Mouse (Mus musculus) intestine, embryonic 15.5 days (tissue): ENCODE results near the gene Plekhh2. TPM values are rescaled to one million over a fixed set of nuclear protein-coding genes. Genes with fewer than 3 reads are reported as not detected.

Source experiments
- ATAC-seq: fragments of 200-750 bp; cut with Nextera tagmentation; 2 replicates; pipeline ENCODE4 v1.8.0; 2017; ENCODE audit warnings: moderate TSS enrichment, moderate library complexity
- H3K27ac ChIP-seq: fragments of 300-500 bp; sonication (generic); 2 replicates; pipeline ENCODE4 v1.5.1; 2015; ENCODE audit warnings: mild to moderate bottlenecking, inconsistent platforms
- H3K27me3 ChIP-seq: fragments of 300-500 bp; sonication (generic); replicated peaks from 2 replicates; pipeline ENCODE4 v1.6.1; 2015; ENCODE audit warnings: inconsistent platforms
- H3K36me3 ChIP-seq: fragments of 300-500 bp; sonication (generic); 2 replicates; pipeline ENCODE4 v1.6.1; 2015; ENCODE audit warnings: inconsistent platforms
- H3K4me1 ChIP-seq: fragments of 300-500 bp; sonication (generic); replicated peaks from 2 replicates; pipeline ENCODE4 v1.6.1; 2015; ENCODE audit warnings: inconsistent platforms
- H3K4me2 ChIP-seq: fragments of 300-500 bp; sonication (generic); replicated peaks from 2 replicates; pipeline ENCODE4 v1.6.1; 2015; ENCODE audit warnings: mild to moderate bottlenecking, inconsistent platforms
- H3K4me3 ChIP-seq: fragments of 300-500 bp; sonication (generic); replicated peaks from 2 replicates; pipeline ENCODE4 v1.5.1; 2015; ENCODE audit warnings: inconsistent platforms
- H3K9ac ChIP-seq: fragments of 300-500 bp; sonication (generic); 2 replicates; pipeline ENCODE4 v1.6.1; 2015; ENCODE audit warnings: inconsistent platforms
- H3K9me3 ChIP-seq: fragments of 300-500 bp; sonication (generic); 2 replicates; pipeline ENCODE4 v1.6.1; 2016; ENCODE audit warnings: inconsistent platforms
- WGBS: fragments of 180-500 bp; shearing (Covaris S2); methylation state at CpG from one replicate; pipeline ENCODE4 v1.1.7; 2015; 5-methylcytosine and 5-hydroxymethylcytosine counted together
- polyA plus RNA-seq: library from polyadenylated mRNA; unstranded; fragments of >200 nt; fragmentation: Nextera tagmentation; extraction: Ambion mirVana; gene quantifications from 2 replicates; pipeline ENCODE4 v1.2.1, GENCODE M21; 2015

The Plekhh2 gene
- polyA plus RNA-seq, 1 experiment from 2014 or later, result 8.0 TPM

- Histone ChIP-seq H3K27ac (no peak overlapping the region), H3K4me2 (peak overlapping the region; percentile 15; the same call in 1 of the 2 replicates), H3K9ac (no peak overlapping the region), H3K4me3 (no peak overlapping the region), H3K4me1 (peaks cover 8% of the 10 kb centered on the region; the same call in 1 of the 2 replicates), H3K9me3 (no peaks in the 10 kb centered on the region), H3K27me3 (no peaks in the 10 kb centered on the region), H3K36me3 (no peaks in the 10 kb centered on the region)
- WGBS, result 27% methylated on average over 9 of the region's 9 CpGs
- peak; percentile 54 for ATAC-seq
Measured at GRCm38 (mm10) chr17:84603202-84603627, 91.5 kb downstream of the Plekhh2 start.

- Histone ChIP-seq H3K4me1 (peaks cover 8% of the 10 kb centered on the region; the same call in 1 of the 2 replicates), H3K9me3 (no peaks in the 10 kb centered on the region), H3K27me3 (no peaks in the 10 kb centered on the region), H3K4me3 (no peak overlapping the region), H3K4me2 (peak overlapping the region; percentile 15; the same call in 1 of the 2 replicates), H3K9ac (no peak overlapping the region), H3K27ac (no peak overlapping the region), H3K36me3 (no peaks in the 10 kb centered on the region)
- peak; percentile 64 for ATAC-seq
- WGBS, result 88% methylated on average over 10 of the region's 10 CpGs
Measured at GRCm38 (mm10) chr17:84603709-84604420, 92.2 kb downstream of the Plekhh2 start.

GRCm38 (mm10) chr17:84606976-84607375 lies 95.3 kb downstream of the Plekhh2 start:
- 56% methylated on average over 13 of the region's 13 CpGs for WGBS
- H3K9me3 ChIP-seq, result no peaks in the 10 kb centered on the region
- no peak overlapping the region for H3K27ac ChIP-seq
- no peaks in the 10 kb centered on the region for H3K36me3 ChIP-seq
- H3K9ac ChIP-seq, result no peak overlapping the region
- H3K27me3 ChIP-seq, result no peaks in the 10 kb centered on the region
- no peak overlapping the region for H3K4me3 ChIP-seq
- H3K4me2 ChIP-seq, result no peak overlapping the region
- no peak for ATAC-seq
- peaks cover 6% of the 10 kb centered on the region; the same call in 1 of the 2 replicates for H3K4me1 ChIP-seq

- Histone ChIP-seq H3K4me3 (no peak overlapping the region), H3K9me3 (no peaks in the 10 kb centered on the region), H3K4me1 (peaks cover 6% of the 10 kb centered on the region; the same call in 1 of the 2 replicates), H3K4me2 (no peak overlapping the region), H3K27ac (no peak overlapping the region), H3K36me3 (no peaks in the 10 kb centered on the region), H3K27me3 (no peaks in the 10 kb centered on the region), H3K9ac (no peak overlapping the region)
- 75% methylated on average over 5 of the region's 5 CpGs for WGBS
- ATAC-seq, result no peak
Measured at GRCm38 (mm10) chr17:84607617-84608016, 95.9 kb downstream of the Plekhh2 start.

DNA sequence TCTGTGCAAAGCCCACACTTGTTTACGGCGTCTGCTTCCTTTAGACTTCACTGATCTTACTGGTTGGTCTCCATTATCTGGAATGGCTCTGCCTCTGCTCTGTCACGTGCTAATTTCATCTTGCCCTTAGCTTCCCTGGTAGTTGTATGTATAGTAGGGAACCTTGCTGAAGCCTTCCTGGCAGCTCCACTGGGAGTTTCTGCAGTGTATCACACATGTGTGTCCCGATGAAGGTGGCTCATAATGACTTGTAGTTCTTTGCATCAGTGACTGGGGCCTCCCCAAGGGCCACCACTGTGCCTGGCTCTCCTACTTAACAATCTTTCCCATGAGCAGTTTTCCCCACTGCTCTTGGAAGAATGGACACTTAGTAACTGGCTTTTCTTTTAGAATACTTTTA lies 96.9 kb downstream of the Plekhh2 start:
- Histone ChIP-seq H3K27ac (no peak overlapping the region), H3K27me3 (no peaks in the 10 kb centered on the region), H3K4me3 (no peak overlapping the region), H3K9ac (no peak overlapping the region), H3K9me3 (no peaks in the 10 kb centered on the region), H3K4me1 (0 out of 2 replicates have a peak, but pooled peaks cover under 1% of the 10 kb centered on the region), H3K36me3 (peaks cover 3% of the 10 kb centered on the region), H3K4me2 (no peak overlapping the region)
- 79% methylated on average over 4 of the region's 4 CpGs for WGBS
- no peak for ATAC-seq

DNA sequence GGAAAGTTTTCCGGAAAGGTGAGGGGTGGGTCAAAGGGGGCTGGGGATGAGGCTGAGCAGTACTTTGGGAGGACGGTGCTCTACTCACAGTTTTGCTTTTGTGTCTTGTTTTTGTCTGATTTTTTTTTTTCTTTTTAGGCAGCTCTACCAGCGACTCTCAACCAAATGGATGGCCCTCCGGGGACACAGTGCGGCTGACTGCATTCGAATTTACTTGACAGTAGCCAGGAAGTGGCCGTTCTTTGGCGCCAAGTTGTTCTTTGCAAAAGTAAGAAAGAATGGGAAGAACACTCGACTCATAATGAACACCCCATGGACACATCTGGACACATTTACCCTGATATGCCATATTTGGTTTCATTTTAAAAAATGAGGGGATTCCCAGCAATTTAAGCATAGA lies 99.8 kb downstream of the Plekhh2 start:
- no peak overlapping the region for H3K4me3 ChIP-seq
- no peaks in the 10 kb centered on the region for H3K9me3 ChIP-seq
- 78% methylated on average over 9 of the region's 9 CpGs for WGBS
- H3K36me3 ChIP-seq, result peaks cover 8% of the 10 kb centered on the region
- H3K4me1 ChIP-seq, result no peaks in the 10 kb centered on the region
- 0 out of 2 replicates have a peak, but pooled peaks have one; percentile 18 for ATAC-seq
- H3K27ac ChIP-seq, result no peak overlapping the region
- no peaks in the 10 kb centered on the region for H3K27me3 ChIP-seq
- no peak overlapping the region for H3K4me2 ChIP-seq
- H3K9ac ChIP-seq, result no peak overlapping the region

DNA sequence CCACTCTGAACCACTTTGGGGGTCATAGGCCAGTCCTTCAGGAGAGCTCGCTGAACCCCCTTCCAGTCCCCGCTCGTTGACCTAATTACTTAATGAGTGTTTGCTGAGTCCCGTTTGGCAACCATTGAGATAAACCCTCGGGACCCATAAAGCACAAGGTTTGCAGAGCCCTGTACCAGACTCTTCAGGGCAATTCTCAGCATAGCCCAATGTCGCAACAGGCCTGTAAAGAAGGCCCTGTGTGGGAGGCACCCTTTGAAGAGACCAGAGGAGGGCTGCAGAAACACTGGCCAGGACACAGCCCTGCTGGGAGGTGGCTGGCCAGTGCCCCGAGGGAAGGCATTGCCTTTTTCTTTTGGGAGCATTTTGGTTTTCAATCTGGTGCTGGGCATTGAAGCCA lies 100.3 kb downstream of the Plekhh2 start:
- no peaks in the 10 kb centered on the region for H3K27me3 ChIP-seq
- peaks cover 8% of the 10 kb centered on the region for H3K36me3 ChIP-seq
- 34% methylated on average over 7 of the region's 7 CpGs for WGBS
- H3K4me2 ChIP-seq, result no peak overlapping the region
- no peaks in the 10 kb centered on the region for H3K4me1 ChIP-seq
- no peak overlapping the region for H3K4me3 ChIP-seq
- H3K9me3 ChIP-seq, result no peaks in the 10 kb centered on the region
- peak; percentile 89 for ATAC-seq
- H3K27ac ChIP-seq, result no peak overlapping the region
- peak overlapping the region; percentile 17; the same call in 1 of the 2 replicates for H3K9ac ChIP-seq

- Histone ChIP-seq H3K9ac (no peak overlapping the region), H3K4me3 (no peak overlapping the region), H3K4me1 (0 out of 2 replicates have a peak, but pooled peaks cover 3% of the 10 kb centered on the region), H3K9me3 (no peaks in the 10 kb centered on the region), H3K4me2 (no peak overlapping the region), H3K36me3 (peaks cover 8% of the 10 kb centered on the region), H3K27ac (no peak overlapping the region), H3K27me3 (no peaks in the 10 kb centered on the region)
- WGBS, result 83% methylated on average over 11 of the region's 11 CpGs
- ATAC-seq, result no peak
Measured at GRCm38 (mm10) chr17:84615811-84616210, 104.1 kb downstream of the Plekhh2 start.

DNA sequence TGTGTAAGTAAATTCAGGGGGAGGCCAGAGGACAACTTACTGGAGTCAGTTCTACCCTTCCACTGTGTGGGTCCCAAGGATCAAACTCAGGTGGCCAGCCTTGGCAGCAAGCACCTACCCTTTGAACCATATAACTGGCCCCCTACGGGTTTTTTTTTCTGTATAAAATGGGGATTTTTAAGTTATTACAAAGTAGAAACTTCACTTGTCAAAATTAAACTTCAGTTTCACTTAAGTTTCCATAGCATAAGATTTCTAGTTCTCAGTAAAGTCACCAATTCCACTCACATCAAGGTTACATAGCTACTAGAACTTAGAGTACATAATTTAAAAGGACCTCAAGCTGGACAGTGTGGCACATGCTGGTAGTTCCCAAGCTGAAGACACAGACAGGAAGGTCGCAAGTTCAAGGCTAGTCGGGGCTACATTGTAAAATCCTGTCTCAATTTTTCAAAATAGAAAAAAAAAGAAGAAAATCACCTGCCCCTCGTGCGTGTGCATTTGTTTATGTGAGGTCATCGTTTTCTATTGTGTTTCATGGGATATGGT lies 104.9 kb downstream of the Plekhh2 start:
- Histone ChIP-seq H3K9me3 (no peaks in the 10 kb centered on the region), H3K36me3 (peaks cover 8% of the 10 kb centered on the region), H3K9ac (no peak overlapping the region), H3K27ac (no peak overlapping the region), H3K4me2 (no peak overlapping the region), H3K27me3 (no peaks in the 10 kb centered on the region), H3K4me1 (0 out of 2 replicates have a peak, but pooled peaks cover 3% of the 10 kb centered on the region), H3K4me3 (no peak overlapping the region)
- ATAC-seq, result no peak
- WGBS, result 81% methylated on average over 6 of the region's 6 CpGs

DNA sequence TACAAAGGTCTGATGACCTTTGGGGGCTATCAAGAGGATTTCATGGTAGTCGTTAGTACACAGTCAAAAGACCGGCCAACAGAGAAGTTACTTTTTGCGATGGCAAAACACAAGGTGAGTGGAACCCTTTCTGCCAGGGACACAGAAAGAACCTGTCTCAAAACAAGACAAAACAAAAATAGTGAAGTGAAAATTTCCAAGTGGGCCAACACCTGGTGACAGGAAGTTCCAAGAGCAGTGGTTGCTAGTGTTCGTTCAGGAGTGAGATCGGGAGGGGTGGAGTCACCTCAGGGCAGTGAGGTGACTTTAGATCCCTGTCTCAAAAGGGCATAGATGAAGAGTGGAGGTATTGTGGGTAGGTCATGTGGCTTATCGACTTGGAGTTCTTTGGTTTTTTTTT lies 106.3 kb downstream of the Plekhh2 start:
- Histone ChIP-seq H3K4me1 (0 out of 2 replicates have a peak, but pooled peaks cover 3% of the 10 kb centered on the region), H3K9me3 (no peaks in the 10 kb centered on the region), H3K4me2 (no peak overlapping the region), H3K27me3 (no peaks in the 10 kb centered on the region), H3K9ac (no peak overlapping the region), H3K27ac (no peak overlapping the region), H3K4me3 (no peak overlapping the region), H3K36me3 (peaks cover 8% of the 10 kb centered on the region)
- WGBS, result 93% methylated on average over 6 of the region's 6 CpGs
- no peak for ATAC-seq

- Histone ChIP-seq H3K4me3 (no peak overlapping the region), H3K36me3 (0 out of 2 replicates have a peak, but pooled peaks cover under 1% of the 10 kb centered on the region), H3K4me1 (0 out of 2 replicates have a peak, but pooled peaks cover 3% of the 10 kb centered on the region), H3K27me3 (no peaks in the 10 kb centered on the region), H3K4me2 (no peak overlapping the region), H3K27ac (peak overlapping the region; percentile 54; the same call in 1 of the 2 replicates), H3K9ac (no peak overlapping the region), H3K9me3 (no peaks in the 10 kb centered on the region)
- 79% methylated on average over 7 of the region's 7 CpGs for WGBS
- ATAC-seq, result no peak
Measured at GRCm38 (mm10) chr17:84619112-84619511, 107.4 kb downstream of the Plekhh2 start.

DNA sequence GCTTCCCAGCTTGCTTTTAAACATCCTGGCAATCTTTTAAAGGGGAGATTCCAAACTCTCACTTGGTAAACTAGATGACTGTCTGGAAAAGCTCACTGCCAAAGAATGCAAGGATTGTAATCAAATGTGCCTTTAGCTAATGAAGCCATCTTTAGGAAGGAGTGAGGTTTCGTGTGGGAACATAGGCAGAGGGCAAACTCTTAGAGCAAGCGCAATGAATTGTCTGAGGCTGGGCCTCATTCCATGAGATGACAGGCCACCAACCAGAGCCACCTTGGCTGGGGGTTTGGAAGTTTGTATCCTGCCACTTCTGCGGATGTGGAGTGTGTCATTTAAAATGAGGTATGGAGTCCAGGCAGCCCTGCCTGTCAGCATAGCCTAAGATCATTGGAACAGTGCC lies 108.4 kb downstream of the Plekhh2 start:
- peak; percentile 35; the same call in 1 of the 2 replicates for ATAC-seq
- Histone ChIP-seq H3K9ac (no peak overlapping the region), H3K36me3 (no peaks in the 10 kb centered on the region), H3K4me1 (0 out of 2 replicates have a peak, but pooled peaks cover 3% of the 10 kb centered on the region), H3K4me2 (no peak overlapping the region), H3K27me3 (no peaks in the 10 kb centered on the region), H3K27ac (peak overlapping the region; percentile 65; the same call in 1 of the 2 replicates), H3K4me3 (no peak overlapping the region), H3K9me3 (no peaks in the 10 kb centered on the region)
- WGBS, result 35% methylated on average over 3 of the region's 3 CpGs
